Mouse (Mus musculus) heart, postnatal 10 days (tissue): ENCODE measurements around the gene Lca5. TPM values are rescaled to one million over a fixed set of nuclear protein-coding genes. Genes with fewer than 3 reads are reported as not detected.

Experiments
- DNase-seq, 2 experiments: peaks; one replicate each; pipeline ENCODE4 v3.0.0; 2021
- intact Hi-C: fragments of 180-260 bp; cut with DNase I; formaldehyde crosslinking; loops from one replicate; pipeline ENCODE4 v1.15.1; 2025
- total RNA-seq, 2 experiments: library from RNA; stranded (reverse); gene quantifications; 2 replicates each; pipeline ENCODE4 v1.2.3; 2021

Lca5 gene
- total RNA-seq, 2 experiments from 2014 or later = 5.5 to 6.8 TPM

DNA sequence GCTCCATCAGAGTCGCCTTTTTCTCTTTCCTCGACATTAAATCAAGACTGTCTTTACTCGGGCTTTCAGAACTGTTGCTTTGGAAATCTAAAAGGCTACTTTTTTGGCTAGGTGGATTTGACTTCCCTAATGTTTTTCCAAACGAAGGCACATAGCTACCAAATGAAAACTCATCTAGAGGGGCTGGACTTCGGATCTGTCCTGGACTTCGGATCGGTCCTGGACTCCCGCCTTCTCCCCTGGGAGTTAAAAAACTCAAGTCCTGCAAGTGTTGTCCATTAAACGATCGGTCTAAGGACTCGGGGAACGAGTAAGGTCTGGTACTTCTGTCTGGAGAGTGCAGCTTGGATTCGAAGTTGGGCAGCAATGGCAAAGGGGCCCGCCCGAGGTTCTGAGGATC lies 45.5 kb downstream of the Lca5 start:
- intact Hi-C loops = no loop called here

DNA sequence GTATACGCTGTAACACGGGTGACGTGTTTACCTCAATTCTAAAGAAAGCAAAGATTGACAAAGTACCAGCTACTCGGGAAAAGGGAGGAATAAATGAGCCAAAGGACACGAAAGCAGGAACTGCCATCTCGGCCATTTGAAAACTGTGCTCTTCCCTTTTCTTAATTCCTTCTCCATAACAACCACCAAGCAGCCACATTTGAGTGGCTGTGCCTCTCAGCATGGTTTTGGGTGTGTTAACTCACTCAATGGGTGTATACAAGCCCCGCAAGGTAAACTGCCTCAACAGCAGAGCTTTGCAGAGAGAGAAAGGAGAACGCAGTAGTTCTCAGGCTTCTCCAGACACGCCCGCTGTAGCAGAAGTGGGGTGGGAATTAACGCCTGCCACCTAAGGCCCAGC lies 48.9 kb downstream of the Lca5 start:
- intact Hi-C loops = no loop called here
- DNase-seq = no peak

More for the DNA sequence above, 45.5 kb downstream of the Lca5 start:
- no peak for DNase-seq

DNA sequence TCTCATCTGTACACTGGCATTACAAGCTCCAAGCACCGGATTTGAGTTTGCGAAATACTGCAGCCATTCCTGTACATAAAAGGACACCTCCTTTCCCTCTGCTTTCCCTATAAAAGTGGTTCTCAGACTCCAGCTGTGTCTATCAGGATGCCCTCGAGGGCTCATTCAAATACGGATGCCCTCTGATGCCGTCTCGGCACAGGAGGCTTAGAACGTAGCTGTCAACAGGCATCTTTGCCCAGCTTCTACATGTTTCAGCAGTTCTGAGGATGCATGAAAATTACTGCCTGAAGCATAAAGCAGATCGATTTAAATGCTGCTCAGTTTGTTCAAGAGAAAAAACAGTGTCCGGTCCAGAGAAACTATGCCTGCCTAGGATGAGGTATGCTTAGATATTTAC lies 51.4 kb downstream of the Lca5 start:
- intact Hi-C loops = loop anchor here (5.0 kb wide), 1 partner anchor 223 kb away; no protein-coding TSS in a partner anchor
- DNase-seq = no peak

DNA sequence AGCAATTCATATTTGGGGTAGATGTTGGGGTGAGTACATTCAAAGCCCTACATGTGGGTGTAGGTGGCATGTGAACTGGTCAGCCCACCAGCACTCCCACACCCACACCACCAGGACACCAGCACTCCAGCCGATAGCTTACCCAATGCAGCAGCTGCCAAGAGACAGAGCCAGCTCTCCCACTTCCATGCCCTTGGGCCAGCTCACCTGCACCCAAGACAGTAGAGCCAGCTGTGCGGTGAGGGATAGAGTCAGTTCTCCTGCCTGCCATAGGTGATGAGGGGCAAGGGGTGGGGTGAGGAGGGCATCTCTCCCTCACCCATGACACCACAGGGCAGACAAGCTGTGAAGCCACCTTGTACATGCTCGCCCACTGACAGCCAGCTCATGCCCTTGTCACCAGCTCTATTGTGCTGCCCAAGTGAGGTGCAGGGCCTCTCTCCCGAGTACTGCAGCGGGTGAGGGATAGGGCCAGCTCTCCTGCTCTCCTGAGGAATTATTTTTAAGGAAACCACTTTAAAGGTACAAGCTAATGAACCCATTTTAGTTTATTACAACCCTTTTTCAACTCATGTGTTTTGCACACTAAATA lies 54.6 kb downstream of the Lca5 start:
- DNase-seq = no peak
- intact Hi-C loops = loop anchor here (5.0 kb wide), 1 partner anchor 226 kb away; no protein-coding TSS in a partner anchor

DNA sequence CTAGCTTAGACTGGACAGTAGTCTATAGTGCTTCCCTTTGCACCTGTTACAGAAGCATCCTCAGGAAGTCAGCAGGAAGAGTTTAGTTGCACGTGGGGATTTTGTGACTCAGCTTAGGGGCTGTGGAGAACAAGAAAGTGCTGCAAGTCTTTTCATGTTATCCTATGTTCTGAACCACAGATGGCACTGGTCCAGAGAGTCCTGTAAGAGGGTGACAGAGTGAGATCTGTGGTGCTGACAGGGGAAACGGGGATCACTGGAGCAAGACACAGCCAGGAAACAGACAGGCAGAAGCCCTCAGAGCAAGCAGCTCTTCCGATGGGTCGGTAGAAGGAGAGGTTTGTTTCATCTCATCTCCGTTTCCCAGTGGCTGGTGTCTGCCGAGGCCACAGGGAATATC lies 55.6 kb downstream of the Lca5 start:
- no peak for DNase-seq
- intact Hi-C loops = loop anchor here (5.0 kb wide), 1 partner anchor 227 kb away; no protein-coding TSS in a partner anchor

DNA sequence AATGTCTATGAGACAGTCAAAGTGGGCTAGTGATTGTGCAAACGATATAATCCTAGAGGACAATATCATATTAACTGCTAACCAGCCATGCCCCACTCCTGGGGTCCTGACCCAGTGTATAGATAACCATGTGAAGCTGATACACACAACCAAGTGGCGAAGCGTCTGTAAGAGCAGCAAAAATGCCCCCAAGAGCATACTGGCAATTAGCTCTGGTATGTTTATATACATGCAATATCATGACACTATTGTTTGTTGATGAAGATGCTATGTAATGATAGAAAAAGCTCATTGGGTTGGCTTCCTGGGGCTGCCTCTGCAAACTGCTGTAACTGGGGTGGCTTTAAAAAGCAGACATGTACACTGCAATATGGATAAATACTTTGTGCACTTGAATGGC lies 57.7 kb downstream of the Lca5 start:
- intact Hi-C loops = loop anchor here (5.0 kb wide), 1 partner anchor 194 kb away; no protein-coding TSS in a partner anchor
- no peak for DNase-seq

DNA sequence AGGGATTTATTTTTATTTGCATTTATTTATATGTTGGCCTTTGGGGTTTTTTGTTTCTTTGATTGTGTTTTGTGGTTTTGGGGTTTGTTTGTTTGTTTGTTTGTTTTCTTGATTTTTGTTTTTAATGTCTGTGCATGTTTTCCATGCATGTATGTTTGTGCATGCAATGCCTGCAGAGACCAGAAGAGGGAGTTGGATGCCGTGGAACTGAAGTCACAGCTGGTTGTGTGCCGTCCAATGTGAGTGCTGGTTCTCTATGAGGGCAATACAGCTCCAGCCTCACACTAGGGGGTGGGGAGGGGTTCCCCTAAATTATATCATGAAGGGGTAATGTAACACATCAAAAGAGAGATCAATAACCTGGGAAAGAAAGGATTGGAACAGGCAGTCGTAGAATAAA lies 58.2 kb downstream of the Lca5 start:
- DNase-seq = peak in 1 of 2 experiments; percentile 26
- intact Hi-C loops = loop anchor here (5.0 kb wide), 1 partner anchor 195 kb away; no protein-coding TSS in a partner anchor

DNA sequence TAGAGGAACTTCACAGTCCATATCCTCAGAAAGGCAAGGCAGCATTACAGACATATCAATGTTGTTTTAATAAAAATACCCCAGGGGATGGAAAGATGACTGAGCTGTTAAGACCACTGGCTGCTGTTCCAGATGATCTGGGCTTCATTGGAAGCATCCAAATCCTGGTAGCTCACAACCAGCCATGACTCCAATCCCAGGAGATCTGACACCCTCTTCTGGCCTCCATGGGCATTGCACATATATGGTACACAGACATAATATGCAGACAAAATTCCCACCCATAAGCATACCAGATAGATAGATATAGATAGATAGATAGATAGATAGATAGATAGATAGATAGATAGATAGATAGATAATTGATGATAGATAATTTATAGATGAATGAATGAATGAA lies 59.6 kb downstream of the Lca5 start:
- peak; percentile 16 to 24 for DNase-seq
- intact Hi-C loops = loop anchor here (5.0 kb wide), 1 partner anchor 196 kb away; no protein-coding TSS in a partner anchor

DNA sequence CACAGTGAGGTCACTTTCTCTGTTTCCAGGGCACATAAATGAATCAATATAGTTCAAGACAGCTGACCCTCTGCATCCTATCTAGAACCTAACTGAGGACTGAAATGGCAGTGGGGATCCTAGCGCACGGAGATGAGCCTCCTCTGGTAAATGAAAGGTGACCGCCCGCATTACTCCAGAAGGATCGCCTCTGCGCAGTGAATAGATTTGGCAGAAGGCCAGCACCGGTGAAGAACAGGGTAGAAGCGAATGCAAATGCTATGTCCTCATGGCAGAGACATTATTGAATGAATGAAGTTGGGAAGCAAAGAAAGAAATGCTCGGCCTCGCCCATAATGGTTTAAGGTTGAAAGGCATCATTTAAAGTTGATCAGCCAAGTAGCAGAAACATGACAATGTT lies 61.3 kb downstream of the Lca5 start:
- no peak for DNase-seq

DNA sequence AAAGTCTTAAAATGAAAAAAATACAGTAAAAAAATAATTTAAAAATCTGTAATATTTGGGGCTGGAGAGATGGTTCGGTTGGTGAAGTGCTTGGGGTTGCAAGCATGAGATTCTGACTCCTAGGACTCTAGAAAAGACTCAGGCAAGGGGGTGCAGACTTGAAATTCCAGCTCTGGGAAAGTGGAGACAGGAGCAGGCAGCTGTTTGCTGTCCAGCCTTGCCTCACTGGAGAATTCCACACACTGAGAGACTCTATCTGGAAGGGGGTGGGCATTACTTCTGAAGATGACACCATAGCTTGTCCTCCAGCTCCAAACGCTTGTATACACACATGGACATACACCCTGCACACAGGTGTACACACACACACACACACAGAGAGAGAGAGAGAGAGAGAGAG lies 63.8 kb downstream of the Lca5 start:
- no peak for DNase-seq
- intact Hi-C loops = no loop called here

More for the DNA sequence above, 61.3 kb downstream of the Lca5 start:
- intact Hi-C loops = loop anchor here (5.0 kb wide), 1 partner anchor 198 kb away; no protein-coding TSS in a partner anchor

DNA sequence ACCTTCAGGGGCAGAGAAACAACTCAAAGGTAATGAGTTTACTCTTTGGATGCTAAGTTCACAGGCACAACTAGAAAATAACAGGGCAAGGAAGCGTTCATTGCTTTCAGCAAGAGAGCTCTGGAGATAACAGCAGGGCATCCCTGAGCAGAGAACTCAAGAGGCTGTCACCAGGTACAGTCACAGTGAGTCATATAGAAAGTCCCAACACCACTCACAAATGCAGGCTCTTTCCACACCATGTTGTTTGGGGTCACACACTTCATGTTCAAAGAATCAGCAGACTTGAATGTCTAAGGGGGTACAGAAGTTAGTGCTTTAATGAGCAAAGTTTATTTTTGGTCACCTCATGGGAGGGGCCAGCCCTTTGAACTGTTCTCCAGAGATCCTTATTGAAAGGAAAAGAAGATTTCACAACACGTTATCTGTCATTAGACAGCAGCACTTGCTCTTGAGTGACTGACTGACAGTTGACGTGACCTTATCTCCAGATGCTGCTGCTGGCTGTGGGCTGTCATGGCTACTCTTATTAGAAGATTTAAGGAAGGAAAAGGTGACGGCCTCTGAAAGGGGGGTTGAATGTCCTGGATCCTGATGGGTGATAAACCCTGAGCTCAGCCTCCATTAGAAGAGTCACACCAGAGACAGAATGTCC lies 65.3 kb downstream of the Lca5 start:
- no peak for DNase-seq
- intact Hi-C loops = no loop called here

DNA sequence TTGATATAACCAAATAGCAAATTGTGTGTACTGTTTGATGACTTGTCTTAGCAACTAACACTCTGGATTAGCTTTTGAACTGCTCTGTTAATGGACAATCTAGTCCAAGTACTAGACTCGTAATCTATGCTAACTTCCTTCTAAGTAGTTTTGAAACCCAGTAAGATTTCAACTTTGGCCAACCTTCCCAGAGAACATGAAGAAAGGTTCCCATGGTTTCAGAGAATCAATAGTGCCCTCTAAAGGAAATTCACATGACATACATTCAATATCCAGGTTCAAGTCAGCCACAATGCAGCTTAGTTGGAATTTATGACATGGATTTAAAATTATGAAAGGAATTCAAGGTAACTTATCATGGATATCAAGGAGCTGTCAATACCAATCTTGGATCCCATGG lies 70.0 kb downstream of the Lca5 start:
- intact Hi-C loops = loop anchor here (5.0 kb wide), 1 partner anchor 236 kb away; no protein-coding TSS in a partner anchor
- no peak for DNase-seq

DNA sequence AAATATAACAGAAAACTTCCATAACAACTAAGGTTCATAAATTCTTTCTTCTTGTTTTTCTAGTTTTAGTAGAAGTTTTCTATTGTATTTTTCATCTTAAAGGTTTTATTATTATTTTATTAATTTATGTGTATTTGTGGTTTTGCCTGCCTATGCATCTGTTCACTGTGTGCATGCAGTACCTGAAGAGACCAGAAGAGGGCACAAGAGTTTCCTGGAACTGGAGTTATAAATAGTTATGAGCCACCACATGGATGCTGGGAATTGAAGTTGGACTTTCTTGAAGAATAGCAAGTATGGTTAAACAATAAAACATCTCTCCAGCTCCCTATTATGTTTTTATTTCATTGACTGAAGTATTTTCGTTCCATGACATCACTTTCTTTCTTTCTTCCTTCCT lies 72.7 kb downstream of the Lca5 start:
- DNase-seq = peak in 1 of 2 experiments; percentile 65
- intact Hi-C loops = no loop called here

DNA sequence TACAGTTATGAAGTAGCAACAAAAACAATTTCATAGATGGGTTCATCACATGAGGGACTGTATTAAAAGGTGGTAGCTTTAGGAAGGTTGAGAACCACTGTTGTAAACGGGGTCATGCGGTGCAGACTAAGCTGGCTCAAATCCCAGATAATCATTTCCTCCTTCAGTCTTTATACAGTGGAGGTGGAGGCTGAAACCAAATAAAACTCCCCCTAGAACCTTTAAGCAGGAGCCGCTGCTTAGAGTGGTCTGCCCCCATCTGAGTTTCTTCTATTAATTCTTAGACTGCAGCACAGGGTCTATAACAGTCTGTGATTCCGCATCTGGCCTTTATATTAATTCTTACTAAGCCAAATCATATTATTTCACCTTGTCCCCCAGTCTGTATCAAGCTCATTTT lies 85.1 kb downstream of the Lca5 start:
- intact Hi-C loops = loop anchor here (10.0 kb wide), 2 partner anchors 381 to 441 kb away; partner anchors contain the start of gene Phip
- DNase-seq = no peak

DNA sequence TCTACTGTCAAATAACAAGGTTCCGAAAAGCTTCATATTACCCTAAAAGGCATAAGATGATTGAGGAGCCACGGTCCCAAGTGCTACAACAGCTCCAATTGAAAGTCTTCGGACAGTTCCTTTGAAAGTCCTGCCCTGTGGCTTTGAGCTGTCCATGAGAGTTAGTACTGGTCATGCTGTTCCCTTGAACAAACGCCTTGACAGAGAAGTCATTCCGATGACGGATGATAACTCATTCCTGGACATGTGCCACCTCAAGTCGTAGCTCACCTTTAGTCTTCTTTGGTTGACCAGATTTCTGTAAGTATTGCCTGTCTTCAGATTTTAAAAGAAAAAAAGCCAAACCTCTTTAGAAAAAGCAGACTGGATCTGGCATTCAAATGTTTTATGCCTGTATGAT lies 87.6 kb downstream of the Lca5 start:
- intact Hi-C loops = loop anchor here (10.0 kb wide), 2 partner anchors 379 to 439 kb away; partner anchors contain the start of gene Phip
- DNase-seq = no peak

DNA sequence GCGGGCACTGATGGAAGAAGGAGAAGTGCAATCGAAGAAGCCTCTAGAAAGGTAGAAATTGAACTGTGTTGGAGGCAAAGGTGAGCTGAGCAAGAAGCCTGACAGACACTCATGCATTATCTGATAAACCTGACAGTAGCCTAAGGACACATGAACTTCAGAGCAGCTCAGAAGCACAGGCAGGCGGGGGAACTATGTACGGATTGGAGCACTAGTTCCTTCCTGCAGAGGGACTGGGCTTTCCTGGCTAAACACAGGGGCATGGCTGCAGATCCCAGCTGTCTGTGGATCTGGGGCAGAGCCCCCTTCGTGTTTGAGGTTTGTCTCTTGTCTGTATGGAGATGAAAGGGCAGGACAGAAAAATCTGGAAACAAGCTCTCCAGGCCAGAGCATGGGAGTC lies 89.8 kb downstream of the Lca5 start:
- intact Hi-C loops = loop anchor here (10.0 kb wide), 2 partner anchors 376 to 436 kb away; partner anchors contain the start of gene Phip

DNA sequence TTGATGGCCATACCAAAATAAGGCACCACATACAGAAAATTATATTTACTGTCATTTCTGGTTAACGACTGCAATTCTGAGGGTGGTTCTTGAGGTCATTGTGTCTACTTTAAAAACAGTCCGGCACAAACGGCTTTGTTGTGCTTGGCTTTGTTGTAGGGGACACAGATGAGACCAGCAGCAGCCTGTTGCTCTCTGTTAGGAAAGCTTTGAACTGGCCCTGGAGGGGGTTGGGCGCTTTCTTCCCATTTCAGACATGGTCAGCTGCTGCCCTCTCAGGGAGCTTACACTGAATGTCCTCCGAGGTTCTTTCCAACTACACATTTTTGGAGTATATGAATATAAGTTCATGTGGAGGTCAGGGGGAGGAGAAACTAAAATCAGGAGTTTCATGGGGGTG lies 90.3 kb downstream of the Lca5 start:
- intact Hi-C loops = loop anchor here (10.0 kb wide), 2 partner anchors 376 to 436 kb away; partner anchors contain the start of gene Phip
- peak; percentile 66 to 78 for DNase-seq

More for the DNA sequence above, 89.8 kb downstream of the Lca5 start:
- DNase-seq = no peak

DNA sequence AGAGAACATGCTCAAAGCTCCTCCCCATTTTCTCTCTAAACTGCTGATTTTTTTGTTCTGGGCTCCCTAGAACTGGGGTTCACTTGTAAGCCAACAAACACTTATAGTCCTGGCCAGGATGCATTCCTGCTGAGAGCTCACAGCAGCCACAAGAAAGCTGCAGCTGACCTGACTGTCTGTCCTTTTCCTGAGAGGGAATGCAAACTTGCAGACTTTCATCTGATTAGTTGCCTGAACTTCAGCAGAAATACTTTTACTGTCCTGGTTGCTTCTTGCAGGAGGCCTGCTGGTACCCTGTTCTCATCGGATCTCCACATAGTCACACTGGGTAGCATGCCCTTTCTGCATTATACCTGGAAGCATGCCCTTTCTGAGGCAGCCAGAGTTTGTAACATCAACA lies 91.0 kb downstream of the Lca5 start:
- intact Hi-C loops = loop anchor here (10.0 kb wide), 2 partner anchors 375 to 435 kb away; partner anchors contain the start of gene Phip
- peak in 1 of 2 experiments; percentile 27 for DNase-seq

DNA sequence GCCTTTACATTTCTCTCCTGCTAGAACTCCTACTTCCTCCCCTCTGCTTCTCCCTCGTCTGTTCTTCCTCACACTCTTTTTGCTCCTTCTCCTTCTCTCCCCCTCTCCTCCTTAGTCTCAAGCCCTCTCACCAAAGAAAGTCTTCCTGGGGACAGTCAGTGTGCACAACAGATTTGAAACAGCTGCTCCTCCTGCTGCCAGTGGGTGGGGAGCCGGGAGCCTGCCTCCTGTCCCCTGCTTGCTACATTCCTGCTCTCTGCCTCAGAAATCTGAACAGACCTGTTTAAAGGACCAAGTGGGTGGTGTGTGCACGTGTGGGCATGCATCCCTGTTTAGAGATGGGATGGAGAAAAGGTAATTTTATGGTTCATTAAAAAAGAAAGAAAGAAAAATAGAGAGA lies 91.4 kb downstream of the Lca5 start:
- peak; percentile 46 to 47 for DNase-seq
- intact Hi-C loops = no loop called here

DNA sequence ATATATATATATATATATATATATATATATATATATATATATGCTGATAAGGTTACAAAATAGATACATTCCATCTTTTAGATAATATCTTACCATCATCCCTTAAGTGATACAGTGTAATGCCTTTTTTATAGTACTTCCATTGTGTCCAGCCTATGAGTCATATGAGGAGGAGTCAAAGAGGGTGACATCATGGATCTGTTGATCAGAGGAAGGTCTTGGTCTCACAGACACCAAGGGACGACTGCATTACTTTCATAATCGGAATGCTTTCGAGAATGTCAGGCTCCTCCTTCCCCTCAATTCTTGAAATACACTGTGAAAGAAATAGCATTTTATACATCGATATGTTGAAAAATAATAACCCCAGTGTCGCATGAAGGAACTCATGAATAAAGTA lies 93.4 kb downstream of the Lca5 start:
- DNase-seq = no peak
- intact Hi-C loops = no loop called here

DNA sequence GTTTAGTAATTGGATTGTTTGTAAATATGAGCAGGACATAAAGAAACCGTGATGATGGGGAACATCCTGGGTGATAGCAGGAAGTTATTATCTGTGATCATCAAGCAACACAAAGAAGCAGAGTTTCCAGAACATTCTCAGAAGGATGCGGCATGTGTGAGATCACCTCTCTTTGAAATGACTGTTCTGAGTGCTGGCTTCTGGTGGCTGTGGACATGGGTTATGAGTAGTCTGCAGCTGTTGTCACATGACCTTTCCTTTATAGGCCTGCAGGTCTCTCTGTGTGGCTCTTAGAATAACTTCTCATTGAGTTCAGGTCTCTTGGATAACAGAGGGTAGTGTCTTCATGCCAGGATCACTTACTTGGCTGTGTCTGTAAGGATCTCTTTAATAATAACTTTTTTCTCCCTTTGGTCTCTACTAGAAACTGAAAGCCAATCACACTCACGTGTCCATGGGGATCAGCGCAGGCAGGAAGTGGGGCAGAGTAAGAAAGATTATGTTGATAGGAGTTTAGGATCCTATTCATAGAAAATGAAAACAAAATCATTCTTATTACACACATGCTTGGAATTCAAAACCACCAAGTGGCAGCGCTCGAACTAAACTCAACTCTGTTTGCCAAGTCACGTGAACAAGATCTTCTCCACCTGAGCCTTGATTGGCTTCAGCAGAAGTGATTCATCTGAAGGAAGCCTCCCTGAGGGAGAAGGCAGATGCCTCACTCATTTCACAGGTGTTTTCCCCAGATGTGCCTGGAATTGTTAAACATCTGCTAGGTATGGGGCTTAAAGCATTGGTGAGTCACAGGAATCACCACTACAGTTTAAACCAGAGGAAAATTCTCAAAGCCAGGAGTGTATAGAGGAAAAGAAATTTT lies 98.2 kb downstream of the Lca5 start:
- DNase-seq = no peak
- intact Hi-C loops = no loop called here
